Mouse (Mus musculus) liver, adult 2 months (tissue): Measurements from ENCODE around the gene Shroom3.

Source experiments
- CTCF ChIP-seq: fragments of 200-500 bp; IDR thresholded peaks from 2 replicates; pipeline ENCODE4 v1.5.1; 2011; ENCODE audit warnings: low read depth, low read length, control low read depth
- POLR2A ChIP-seq: fragments of 200-500 bp; IDR thresholded peaks from 2 replicates; pipeline ENCODE4 v1.6.1; 2011; ENCODE audit warnings: low read length, control low read depth; ENCODE audit not compliant: insufficient read depth; ENCODE audit errors: extremely low read depth

GRCm38 (mm10) chr5:92850925-92851324 is 167.7 kb downstream of the Shroom3 start:
- TF ChIP-seq CTCF (no peak), POLR2A (no peak)
